Mouse (Mus musculus) liver, postnatal 0 days (tissue): ENCODE data around the gene Rnf11.

Experiments used
- CTCF ChIP-seq: sonication (generic); IDR thresholded peaks from 2 replicates; pipeline ENCODE4 v1.5.1; 2016; ENCODE audit warnings: antibody characterized with exemption, low read depth
- EP300 ChIP-seq: IDR thresholded peaks from 2 replicates; pipeline ENCODE4 v1.6.1; 2016; ENCODE audit warnings: antibody characterized with exemption, low read depth, mild to moderate bottlenecking

DNA sequence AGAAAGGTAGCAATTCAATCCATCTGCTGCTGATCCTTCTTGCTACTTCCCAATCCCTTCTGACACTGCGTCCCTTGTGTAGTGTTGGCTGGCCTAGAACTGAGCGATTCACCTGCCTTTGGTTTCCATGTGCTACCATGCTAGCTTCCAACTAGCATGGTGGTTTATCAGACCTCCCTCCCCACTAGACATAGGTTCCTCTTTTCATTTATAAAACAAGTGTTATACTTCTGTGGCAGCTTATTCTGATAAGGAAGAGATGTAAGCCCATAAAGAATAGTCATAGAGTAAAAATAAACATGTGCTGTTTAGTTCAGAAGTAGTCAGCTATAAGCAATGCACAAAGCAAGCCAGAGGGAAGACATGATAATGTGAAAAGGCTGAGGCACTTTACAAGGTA is 36.0 kb downstream of the Rnf11 start:
- TF ChIP-seq EP300 (no peak), CTCF (no peak)
